9 mouse cellular contexts compared by ENCODE assay signal in the genomic region with DNA sequence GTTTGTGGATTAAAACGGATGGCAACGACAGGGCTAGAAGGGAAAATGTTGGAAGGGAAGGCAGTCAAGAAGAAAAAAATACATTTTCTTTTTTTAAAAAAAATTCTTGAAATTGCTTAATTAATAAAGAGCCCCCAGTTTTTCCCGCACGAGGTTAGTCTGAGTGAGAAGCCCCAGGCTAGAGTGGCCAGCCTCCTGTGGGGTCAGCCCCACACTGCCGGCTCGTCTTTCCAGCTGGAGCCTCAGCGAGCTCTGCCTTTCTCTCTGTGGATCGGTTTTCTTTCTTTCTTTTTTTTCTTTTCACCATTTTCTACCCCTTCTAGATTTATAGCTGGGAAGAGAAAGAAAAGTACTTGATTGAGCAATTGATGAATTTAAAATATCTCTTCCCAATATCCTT. TPM values are rescaled to one million over a fixed set of nuclear protein-coding genes. Genes with fewer than 3 reads are reported as not detected.
DNase-seq lines count a peak whose midpoint lies in the region; ATAC-seq lines count a peak whose summit lies in the region.
"Had no signal": no experiment of that assay in that cellular context is flagged by ENCODE, and none has a peak within 500 bp of the region (broad histone marks: within the 10 kb centered on the region; RNA-seq: fewer than 3 reads in every experiment).

No protein-coding gene starts in this region.

- H3K9me3 ChIP-seq in heart, embryonic 12.5 days (replicated peaks), result no peaks in the 10 kb centered on the region
- H3K9me3 ChIP-seq in hindbrain, embryonic 13.5 days, result no peaks in the 10 kb centered on the region
- no peaks in the 10 kb centered on the region for H3K9me3 ChIP-seq in midbrain, embryonic 13.5 days

- H3K4me1 ChIP-seq in heart, embryonic 12.5 days (replicated peaks), result peaks cover 49% of the 10 kb centered on the region
- H3K4me1 ChIP-seq in hindbrain, embryonic 13.5 days (replicated peaks), result peaks cover 51% of the 10 kb centered on the region
- H3K4me1 ChIP-seq in midbrain, embryonic 13.5 days (replicated peaks), result peaks cover 51% of the 10 kb centered on the region

- peak overlapping the region; percentile 92 for H3K4me3 ChIP-seq in heart, embryonic 12.5 days
- H3K4me3 ChIP-seq in hindbrain, embryonic 13.5 days, result peak overlapping the region; percentile 95
- H3K4me3 ChIP-seq in midbrain, embryonic 13.5 days (replicated peaks), result peak overlapping the region; percentile 66

- H3K27me3 ChIP-seq in heart, embryonic 12.5 days (replicated peaks), result no peaks in the 10 kb centered on the region
- H3K27me3 ChIP-seq in hindbrain, embryonic 13.5 days, result no peaks in the 10 kb centered on the region
- H3K27me3 ChIP-seq in midbrain, embryonic 13.5 days, result no peaks in the 10 kb centered on the region

- no peak for ATAC-seq in heart, embryonic 12.5 days (ENCODE audit: insufficient number of reproducible peaks, low FRiP score)
- ATAC-seq in hindbrain, embryonic 13.5 days (ENCODE audit: low FRiP score), result no peak
- no peak for ATAC-seq in midbrain, embryonic 13.5 days

- peak overlapping the region; percentile 92 for H3K27ac ChIP-seq in heart, embryonic 12.5 days (ENCODE audit: poor library complexity, severe bottlenecking)
- peak overlapping the region; percentile 100 for H3K27ac ChIP-seq in hindbrain, embryonic 13.5 days
- peak overlapping the region; percentile 100 for H3K27ac ChIP-seq in midbrain, embryonic 13.5 days

- H3K36me3 ChIP-seq in heart, embryonic 12.5 days, result no peaks in the 10 kb centered on the region
- H3K36me3 ChIP-seq in hindbrain, embryonic 13.5 days, result peaks cover 8% of the 10 kb centered on the region
- H3K36me3 ChIP-seq in midbrain, embryonic 13.5 days, result peaks cover 7% of the 10 kb centered on the region

- H3K4me2 ChIP-seq in heart, embryonic 12.5 days, result peak overlapping the region; percentile 96
- H3K4me2 ChIP-seq in hindbrain, embryonic 13.5 days, result peak overlapping the region; percentile 99
- H3K4me2 ChIP-seq in midbrain, embryonic 13.5 days (replicated peaks), result peak overlapping the region; percentile 98

- WGBS in heart, embryonic 12.5 days, result 14% methylated on average over 8 of the region's 8 CpGs
- 1% methylated on average over 8 of the region's 8 CpGs for WGBS in hindbrain, embryonic 13.5 days
- WGBS in midbrain, embryonic 13.5 days, result 1% methylated on average over 8 of the region's 8 CpGs

- intact Hi-C loops in left cerebral cortex, postnatal 4 days (cut with DNase I), result loop anchor here (5.0 kb wide), 1 partner anchor 109 kb away; the partner anchor contains the start of gene Actg1

- no peak for DNase-seq in heart, adult 9 months (ENCODE audit: low spot score in 2 of 2)
- DNase-seq in embryo, embryonic 11 days, result peak; percentile 67
- no peak for DNase-seq in gastrocnemius, postnatal 10 days
- no peak for DNase-seq in left cerebral cortex, postnatal 4 days
- DNase-seq in gastrocnemius, adult 8-10 months (ENCODE audit: low spot score in 2 of 2), result no peak
- DNase-seq: thymus, postnatal 36 days had no signal

- peak overlapping the region; percentile 80 for H3K9ac ChIP-seq in heart, embryonic 12.5 days
- peak overlapping the region; percentile 100 for H3K9ac ChIP-seq in hindbrain, embryonic 13.5 days
- peak overlapping the region; percentile 100 for H3K9ac ChIP-seq in midbrain, embryonic 13.5 days (replicated peaks)

RNA-seq across cellular contexts. Expression of gene Bahcc1, which starts 5.6 kb away (rescaled TPM):
- polyA plus RNA-seq in heart, embryonic 12.5 days (2016; fragmentation: Nextera tagmentation; extraction: Ambion mirVana), result 6.5 and 7.6 TPM in 2 replicates
- 13.6 and 17.0 TPM in 2 replicates for polyA plus RNA-seq in hindbrain, embryonic 13.5 days (2015; fragmentation: Nextera tagmentation; extraction: Ambion mirVana)
- 17.4 and 19.5 TPM in 2 replicates for polyA plus RNA-seq in midbrain, embryonic 13.5 days (2015; fragmentation: Nextera tagmentation; extraction: Ambion mirVana)
- 10 to 100 TPM in 1 of 2 experiments, 1 to 10 TPM in 1; 6.4 to 10.5 TPM for total RNA-seq in gastrocnemius, postnatal 10 days (2021)
- 10 to 100 TPM; 36.5 to 39.5 TPM for total RNA-seq in left cerebral cortex, postnatal 4 days (2021)
- total RNA-seq in gastrocnemius, adult 8-10 months (2022), result 1 to 10 TPM; 3.6 to 5.8 (median 4.7) TPM
